Mouse (Mus musculus) erythroid progenitor cell, adult 5-6 weeks (primary cell): ENCODE measurements around the gene Zan. TPM values are rescaled to one million over a fixed set of nuclear protein-coding genes. Genes with fewer than 3 reads are reported as not detected.
"Not testable (repeated sequence)": the region's sequence is repeated elsewhere in the genome, so short reads cannot be mapped to it uniquely, and the experiment has no call there.

ENCODE experiments used
- ATAC-seq: replicated peaks from 2 replicates; pipeline ENCODE4 v1.8.0; 2016; ENCODE audit warnings: moderate number of reproducible peaks, mild to moderate bottlenecking, moderate TSS enrichment, inconsistent platforms; ENCODE audit not compliant: poor library complexity, low FRiP score, severe bottlenecking
- total RNA-seq, 2 experiments: library from RNA; stranded (forward) in 1 of 2; stranded (reverse) in 1 of 2; fragments of 150-400 nt in 1 of 2; fragments of 186-747, 209-891 nt in 1 of 2; gene quantifications; 2 replicates each; pipeline versions ENCODE4 v1.2.3 to v1.2.4; 2015 to 2017; ENCODE audit warnings: low replicate concordance in 2 of 2

Gene Zan
- total RNA-seq, 2 experiments from 2014 or later, result not detected

DNA sequence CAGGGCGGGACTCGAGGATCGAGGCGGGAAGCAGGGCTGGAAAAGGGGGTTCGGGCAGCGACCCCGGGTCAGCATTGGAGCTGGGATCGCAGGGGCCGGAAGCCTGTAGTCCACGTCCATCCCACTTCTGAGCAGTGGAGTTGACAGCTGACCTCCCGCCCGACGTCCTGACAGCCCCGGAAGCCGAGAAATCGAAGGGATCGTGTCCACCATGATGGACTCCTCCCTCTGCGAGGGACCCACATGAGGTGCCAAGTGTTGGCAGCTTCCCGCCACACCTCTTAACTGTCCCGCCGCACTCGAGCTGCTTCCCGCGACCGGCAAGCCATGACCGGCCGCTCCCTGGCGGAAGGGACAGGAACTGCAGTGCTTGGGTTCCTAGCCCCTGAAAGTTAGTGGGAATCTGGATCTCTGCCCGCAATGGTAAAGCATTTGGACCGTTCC lies 25.8 kb upstream of the Zan start:
- peak; percentile 85 for ATAC-seq

DNA sequence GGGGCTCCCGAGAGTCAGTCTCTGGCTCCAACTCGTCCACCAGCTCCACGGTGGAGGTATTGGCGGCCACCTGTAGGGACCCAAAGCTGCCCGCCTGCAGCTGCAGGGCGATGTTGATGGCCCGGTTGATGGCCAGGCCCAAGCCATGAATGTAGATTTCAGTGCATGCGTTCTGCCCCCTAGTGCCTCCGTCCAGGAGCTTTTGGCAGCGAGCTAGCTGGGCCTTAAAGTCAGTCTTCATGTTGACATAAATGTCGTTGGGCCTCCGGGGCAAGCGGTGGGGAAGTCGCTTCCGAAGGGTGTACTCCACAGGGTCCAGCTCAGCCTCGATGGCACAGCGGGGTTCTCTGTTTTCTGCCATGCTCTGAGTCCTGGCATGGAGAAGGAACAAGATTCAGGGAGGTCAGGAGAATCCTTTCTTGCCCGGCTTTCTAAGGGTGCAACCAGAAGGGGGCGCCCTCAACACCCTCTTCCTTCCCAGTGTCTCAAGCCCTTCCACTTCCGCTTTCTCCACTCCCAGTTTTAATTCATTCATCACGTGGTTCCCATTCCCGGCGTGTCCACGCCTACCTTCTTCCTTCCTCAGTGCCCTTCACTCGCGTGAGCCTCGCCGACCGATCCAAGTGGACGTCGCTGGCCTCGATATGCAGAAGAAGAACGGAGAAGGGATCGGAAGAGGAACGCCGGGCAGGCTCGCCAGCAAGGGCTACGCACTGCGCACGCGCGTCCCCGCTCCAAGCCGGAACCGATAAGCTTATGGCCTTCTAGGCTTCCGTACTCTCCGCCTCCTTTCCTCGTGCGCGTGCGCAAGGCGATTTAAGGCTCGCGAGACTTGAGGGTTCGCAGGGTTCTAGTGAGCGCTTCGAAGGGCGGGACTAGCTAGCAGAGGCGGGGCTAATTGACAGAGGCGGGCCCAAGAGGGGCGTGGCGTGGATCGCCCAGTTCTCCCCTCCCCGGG lies 25.1 kb upstream of the Zan start, which contains the start of gene Pop7:
Gene Pop7 (minus strand): TSS at position 810 of the 958 bp plus-strand sequence.
- peak; percentile 81 for ATAC-seq

DNA sequence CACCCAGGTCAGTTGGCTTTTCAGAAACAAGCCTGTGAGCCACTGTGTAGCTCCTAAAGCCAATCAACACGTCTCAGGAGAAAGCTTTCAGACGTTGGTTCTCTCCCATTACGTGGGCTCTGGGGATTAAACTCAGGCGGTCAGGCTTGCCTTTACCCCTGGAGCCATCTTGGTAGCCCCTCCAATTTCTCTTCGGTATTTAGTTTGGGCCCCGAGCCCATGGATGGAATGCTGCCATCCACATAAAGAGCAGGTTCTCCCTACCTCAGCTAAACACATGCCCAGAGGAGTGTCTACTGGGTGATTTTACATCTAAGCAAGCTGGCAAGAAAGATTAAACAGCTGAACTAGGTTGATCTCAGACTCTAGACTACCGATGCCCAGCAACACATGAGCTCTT lies 23.3 kb upstream of the Zan start:
- no peak for ATAC-seq

DNA sequence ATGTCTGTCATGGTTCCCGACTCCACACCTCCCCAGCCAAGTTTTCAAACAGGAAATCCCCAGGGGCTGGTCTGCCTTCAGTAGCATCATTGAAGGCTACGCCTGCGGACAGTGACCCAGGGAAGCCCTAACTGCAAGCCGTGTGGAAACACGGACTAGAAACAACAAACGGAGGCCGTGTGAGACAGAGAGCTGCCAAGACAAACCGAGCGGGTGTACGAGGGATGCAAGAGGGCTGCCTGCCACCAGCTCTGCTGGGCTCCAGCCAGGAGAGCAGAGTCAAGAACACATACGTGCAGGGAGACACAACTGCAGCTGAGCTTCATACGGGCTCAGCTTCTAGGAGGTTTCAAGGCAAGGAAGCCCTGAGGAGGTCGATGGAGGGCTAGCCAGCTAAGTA lies 17.0 kb upstream of the Zan start:
- no peak for ATAC-seq

DNA sequence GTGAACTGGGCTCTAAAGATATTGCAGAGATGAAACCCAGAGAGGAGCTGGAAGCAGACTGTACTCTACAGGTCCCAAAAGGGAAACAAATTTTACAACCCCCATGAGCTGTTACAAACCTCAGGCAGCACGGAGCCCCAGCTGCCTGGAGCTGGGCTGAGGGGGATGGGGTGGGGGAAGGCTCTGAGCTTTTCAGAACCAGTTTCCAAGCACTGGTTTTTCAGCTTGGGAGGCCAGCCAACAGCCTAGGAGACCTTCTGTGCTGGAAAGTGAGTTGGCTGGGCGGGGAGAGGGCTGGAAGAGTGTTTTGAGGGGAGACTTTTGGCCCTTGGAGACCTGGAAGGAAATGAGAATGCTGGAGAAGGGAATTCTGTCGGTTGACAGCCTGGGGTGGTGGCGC lies 14.7 kb upstream of the Zan start:
- ATAC-seq, result no peak

DNA sequence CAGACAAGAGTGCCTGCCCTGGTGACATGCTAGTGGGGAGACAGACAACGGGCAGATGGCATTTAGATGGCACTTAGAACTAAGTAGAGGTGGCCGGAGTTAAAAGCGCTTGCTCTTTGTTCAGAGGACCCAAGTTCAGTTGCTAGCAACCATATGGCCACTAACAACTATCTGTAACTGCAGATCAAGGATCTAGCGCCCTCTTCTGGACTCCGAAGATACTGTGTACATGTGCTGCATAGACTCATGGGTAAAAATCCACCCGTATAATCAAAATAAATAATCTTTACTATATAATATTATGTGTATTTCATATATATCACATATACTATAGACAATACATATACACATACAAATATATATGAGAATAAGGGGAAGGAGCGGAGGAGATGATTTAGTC lies 10.8 kb upstream of the Zan start:
- ATAC-seq, result no peak

DNA sequence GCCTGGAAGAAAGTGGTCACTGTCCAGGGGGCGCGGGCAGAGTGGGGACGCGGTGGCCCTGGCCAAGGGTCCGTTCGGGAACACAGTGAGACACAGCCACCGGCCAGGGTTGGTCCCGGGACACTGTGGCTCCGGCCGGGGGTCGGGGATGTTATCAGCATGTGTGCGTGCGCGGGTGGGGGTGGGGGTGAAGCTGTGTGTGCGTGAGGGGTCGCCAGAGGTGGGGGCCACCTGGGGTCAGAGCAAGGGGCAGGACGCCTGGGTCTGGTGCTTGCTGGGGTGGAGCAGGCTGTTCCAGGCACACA lies 8.9 kb upstream of the Zan start:
- ATAC-seq, result no peak

DNA sequence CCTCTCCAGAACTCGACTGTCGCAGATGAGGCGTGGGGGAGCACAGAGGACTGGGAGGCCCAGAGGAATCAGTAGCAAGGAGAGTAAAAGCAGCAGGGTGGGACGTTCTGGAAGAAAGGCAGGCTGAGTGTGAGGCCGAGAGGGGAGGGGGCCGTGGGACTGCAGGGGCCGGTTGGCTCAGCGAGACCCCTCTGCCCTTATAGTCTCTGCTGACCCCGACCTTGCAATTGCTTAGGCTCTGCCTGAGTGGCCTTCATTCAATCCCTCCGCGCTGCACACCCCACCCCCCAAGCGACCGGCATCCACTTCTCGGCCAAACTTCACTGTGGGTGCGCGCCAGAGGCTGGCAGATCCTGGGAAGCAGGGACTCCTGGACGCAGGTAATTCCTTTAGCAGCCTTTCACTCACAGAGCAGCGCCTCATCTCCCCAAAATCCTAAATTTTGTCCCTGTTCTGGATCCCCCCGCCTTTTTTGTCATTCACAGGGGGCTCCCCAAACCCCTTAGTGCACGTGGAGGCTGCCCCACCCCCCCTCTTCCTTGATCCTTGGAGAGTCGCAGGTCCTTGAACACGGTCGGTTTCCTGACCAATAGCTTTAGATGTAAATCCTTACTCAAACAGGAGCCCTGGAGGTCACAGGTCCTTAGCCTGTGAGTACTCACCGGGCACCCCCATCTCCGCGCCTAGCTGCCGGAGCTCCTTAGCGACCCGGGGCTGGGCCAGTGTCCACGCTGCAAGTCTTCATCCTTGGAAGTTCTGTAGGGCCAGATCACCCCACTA lies 8.4 kb upstream of the Zan start:
- ATAC-seq, result no peak

DNA sequence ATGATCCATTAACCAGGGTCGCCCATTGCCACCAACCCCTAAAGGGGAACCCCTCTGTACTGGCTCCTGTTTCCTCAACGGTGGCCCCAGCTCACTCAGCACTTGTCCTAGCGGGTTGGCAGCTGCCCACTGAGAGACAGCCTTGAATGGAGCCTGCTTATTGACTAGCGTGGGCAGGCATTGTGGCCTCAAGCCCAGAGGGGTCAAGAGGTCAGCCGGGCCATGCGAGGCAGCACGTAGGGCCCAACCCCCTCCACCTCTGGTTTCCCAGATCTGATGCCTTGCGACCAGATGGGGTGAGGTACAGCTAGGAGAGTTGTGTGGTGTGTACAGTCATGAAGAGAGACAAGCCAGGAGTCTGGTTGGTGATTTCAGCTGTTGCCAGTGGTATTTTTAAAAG lies 5.0 kb upstream of the Zan start:
- ATAC-seq, result no peak

DNA sequence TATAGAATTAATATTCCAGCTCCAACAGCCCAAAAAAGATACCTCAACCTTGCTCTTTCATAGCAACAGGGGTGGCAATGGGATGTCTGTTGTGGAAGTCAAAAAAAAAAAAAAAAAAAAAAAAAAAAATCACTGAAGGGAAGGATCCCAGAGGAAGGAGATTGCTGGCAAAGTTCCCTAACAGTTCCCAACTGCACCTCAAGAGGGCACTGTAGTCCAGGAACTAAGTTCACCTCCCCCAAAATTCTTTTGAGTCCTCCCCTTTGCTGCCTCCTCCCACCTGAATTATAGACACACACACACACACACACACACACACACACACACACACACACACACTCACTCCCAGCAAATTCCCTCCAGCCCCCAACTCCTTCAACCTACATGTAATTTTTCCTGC lies 4.3 kb upstream of the Zan start:
- no peak for ATAC-seq

DNA sequence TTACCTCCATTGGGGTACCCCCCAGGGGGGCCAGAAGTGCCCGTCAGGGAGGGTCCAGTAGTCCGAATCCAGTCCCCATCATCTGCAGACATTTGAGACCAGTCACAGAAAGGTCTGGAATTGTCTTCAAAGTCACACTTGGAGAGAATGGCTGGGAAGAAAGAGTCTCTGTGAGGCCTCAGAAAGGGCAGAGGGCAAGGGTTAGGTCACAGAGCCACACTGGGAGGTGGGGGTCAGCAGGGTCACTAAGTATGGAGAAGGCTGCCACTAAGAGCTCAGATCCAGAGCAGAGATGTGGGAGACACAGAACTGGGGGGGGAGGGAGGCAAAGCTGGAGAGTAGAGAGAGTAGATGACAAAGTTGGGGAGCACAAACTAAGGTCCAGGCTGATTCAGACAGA lies 2.5 kb downstream of the Zan start:
- no peak for ATAC-seq

DNA sequence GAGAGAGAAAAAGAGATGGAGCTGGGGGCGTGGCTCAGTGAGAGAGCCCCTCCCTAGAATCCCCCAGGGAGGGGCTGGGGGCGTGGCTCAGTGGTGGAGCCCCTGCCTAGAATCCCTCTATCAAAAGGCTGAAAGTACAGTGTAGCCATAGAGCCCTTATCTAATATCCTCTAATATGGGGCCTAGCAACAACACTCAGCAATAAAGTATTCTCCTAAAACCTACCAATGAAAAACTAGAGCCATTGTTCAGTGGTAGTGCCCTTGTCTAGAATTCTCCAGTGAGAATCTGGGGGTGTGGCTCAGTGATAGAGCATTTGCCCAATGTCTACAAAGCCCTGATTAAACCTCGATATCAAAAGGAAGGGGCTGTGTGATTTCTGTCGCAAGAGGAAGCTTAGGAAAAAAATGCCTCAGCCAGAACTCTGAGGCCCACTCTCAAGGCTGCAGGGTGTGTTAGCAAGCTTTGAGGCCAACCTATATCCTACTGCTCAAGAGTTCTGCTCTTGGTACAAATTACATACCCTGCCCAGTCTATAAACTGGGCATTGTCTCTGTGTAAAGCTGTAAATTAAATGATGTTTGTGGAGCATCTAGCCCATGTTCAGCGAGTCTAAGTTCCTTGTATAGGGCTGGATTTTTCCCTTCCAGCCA lies 4.5 kb downstream of the Zan start:
- no peak for ATAC-seq

DNA sequence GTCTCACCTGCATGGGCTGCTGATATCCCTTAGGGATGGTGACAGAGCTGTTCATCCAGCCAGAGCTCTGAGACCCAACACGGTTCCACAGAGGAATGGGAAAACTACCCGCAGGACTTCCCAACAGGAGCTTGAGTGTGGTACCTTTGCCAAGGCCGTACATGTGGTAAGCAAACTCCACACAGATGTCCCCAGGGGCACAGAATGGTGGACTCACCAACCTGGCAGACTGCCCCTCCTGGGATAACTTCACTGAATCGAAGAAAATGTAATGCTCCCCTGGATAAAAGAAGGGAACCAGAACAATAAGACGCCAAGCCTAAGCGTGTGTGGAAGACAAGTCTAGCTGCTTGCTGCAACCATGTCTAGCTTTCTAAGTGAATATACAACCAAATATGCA lies 9.9 kb downstream of the Zan start:
- no peak for ATAC-seq

DNA sequence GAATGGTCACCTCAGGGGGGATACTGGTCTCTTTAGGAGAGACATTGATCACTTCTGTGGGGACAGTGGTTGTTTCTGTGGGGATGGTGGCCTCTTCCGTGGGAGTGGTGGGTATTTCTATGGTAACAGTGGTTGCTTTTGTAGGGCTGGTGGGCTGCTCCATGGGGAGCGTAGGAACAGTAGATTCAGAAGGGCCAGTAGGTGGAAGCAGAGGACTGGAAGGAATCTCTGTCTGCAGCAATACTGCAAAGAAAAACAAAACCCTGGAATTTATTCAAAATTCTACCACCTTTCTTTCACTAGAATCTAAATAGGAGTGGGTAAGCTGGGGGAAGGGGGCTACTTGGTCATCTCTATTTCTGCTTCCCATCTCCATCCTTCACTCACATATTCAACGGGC lies 11.8 kb downstream of the Zan start:
- ATAC-seq, result no peak

DNA sequence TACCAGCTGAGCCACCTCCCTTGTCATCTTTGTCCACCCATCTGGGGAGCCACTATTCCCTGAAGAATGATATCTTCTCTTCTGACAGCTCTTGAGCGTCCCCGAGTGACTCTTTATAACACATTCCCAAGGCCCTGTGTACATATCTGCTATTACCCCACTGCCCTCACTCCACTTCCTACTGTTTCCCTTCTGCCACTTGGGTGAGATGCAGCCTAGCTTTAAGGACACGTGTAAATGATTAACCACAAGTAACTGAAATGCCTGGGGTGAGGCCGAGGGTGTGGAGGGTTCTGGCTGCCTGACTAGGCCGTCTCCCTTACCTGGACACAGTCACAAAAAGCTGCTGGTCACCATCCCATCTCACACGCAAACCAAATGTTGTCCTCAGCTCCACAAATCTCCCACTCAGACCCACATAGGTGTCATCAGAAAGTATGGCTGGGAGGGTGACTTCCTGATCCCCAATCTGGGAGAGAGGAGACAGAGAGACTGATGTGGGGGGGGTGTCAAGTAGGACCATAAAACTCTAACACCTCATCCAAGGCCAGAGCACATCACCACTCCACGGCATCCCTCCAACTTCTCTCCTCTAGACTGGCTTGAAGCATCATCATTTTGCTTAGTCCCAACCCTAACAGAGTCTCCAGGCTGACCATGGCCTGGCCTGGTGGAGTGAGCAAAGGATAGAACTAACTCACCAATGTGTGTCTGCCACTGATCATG lies 20.8 kb downstream of the Zan start:
- ATAC-seq, result no peak

DNA sequence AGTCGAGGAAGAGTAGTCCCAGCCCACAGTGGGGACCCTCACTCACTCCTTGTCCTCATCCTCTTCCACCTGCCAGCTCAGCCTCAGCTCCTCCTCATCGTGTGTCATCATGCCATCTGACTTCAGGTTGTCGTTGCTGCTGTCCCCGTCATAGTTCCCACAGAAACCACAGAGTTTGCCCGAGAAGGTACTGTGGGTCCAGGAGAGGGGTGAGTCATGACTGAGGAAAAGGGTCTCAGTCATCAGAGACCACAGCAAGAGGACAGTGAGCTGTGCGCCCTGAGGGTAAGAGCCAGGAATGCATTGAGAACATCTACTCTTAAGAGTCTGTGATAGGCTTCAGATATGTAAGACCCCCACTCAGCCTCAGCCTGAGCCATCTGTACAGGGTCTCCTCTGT lies 21.7 kb downstream of the Zan start:
- ATAC-seq, result no peak

DNA sequence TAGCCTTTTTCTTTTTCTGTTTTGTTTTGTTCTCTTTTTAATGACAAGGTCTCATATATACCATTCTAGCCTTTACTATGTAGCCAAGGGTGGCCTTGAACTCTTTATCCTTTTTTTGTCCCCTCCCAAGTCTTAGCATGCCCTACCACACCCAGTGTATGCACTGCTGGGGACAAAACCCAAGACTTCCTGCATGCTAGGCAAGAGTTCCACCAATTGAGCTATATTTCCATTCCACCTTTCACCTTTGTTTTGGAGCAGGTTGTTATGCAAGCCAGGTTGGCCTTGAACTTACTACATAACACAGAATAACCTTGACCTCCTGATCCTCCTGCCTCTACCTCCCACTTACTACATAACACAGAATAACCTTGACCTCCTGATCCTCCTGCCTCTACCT lies 31.3 kb downstream of the Zan start:
- ATAC-seq, result no peak

DNA sequence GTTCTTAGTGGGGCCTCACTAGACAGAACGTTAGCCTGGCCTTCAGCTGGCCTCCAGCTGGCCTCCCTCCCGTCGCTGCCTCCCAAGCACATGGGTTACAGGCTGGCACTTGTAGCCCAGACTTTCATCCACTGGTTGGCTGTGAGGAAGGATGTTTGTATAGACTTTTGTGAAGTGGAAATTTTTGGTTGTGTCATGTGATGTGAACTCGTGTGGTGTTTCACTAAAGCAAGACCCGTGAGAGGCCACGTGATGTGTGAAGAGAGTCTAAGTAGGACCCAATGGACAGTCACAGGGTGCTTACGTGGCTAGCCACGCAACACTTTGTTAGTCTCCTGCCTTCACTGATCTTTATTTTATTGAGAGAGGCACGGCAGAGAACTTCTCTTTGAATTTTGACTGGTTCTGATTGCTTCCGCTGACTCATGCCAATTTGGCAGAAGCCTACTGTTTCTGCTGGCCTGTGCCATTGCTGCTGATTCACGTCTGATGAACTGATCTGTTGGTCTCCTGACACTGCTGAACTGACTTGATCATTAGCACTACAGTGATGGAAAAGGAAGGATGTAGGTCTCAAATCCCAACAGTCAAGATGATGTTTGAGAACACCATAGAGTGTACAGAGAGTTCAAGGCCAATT lies 36.5 kb downstream of the Zan start:
- ATAC-seq, result no peak

DNA sequence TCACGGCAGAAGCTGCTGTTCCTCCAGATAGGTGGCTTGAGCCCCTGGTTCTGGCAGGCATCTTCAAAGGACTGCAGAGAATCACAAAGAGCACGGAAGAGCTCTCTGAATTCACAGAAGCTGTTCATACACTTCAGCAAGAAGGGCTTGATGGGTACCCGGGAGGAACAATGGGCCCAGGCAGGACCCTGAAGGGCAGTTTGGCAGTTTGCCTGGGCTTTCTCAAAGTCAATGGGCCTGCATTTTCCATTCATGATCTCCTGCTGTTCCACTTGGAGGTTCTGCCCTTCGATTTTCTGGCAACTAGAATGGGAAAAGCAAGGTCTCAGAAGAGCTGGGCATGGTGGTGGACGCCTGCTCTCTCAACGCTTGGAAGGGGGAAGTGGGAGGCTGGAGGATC lies 43.0 kb downstream of the Zan start:
- ATAC-seq, result no peak

DNA sequence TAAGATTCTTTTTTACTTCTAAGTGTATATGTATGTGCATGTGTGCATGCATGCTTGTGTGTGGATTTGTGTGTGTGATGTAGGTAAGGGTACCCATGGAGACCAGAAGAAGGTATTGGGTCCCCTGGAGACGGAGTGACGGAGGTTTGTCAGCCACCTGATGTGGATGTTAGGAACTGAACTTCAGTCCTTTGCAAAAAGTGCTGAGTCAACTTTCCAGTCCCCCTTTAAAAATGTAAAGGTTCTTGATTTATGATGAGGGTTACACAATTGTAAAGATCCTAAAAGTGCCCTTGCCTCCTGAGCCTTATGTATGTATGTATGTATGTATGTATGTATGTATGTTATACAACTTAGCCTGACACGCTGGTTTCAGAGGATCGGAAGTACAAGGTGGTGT lies 46.5 kb downstream of the Zan start:
- ATAC-seq, result not testable (repeated sequence)
